Mouse (Mus musculus) heart, embryonic 16.5 days (tissue): ENCODE data around the gene Nr6a1. TPM values are rescaled to one million over a fixed set of nuclear protein-coding genes. Genes with fewer than 3 reads are reported as not detected.

ENCODE experiments used
- ATAC-seq: fragments of 200-750 bp; cut with Nextera tagmentation; replicated peaks from 2 replicates; pipeline ENCODE4 v1.8.0; 2017; ENCODE audit warnings: moderate number of reproducible peaks; ENCODE audit not compliant: insufficient read depth, low FRiP score; ENCODE audit errors: extremely low read depth
- H3K27ac ChIP-seq: fragments of 300-500 bp; sonication (generic); 2 replicates; pipeline ENCODE4 v1.5.1; 2014; ENCODE audit warnings: mild to moderate bottlenecking, low read length, control low read depth, moderate library complexity
- H3K27me3 ChIP-seq: fragments of 300-500 bp; sonication (generic); 2 replicates; pipeline ENCODE4 v1.6.1; 2014; ENCODE audit warnings: low read length, mixed read lengths; ENCODE audit not compliant: control insufficient read depth, insufficient read depth
- H3K36me3 ChIP-seq: fragments of 300-500 bp; sonication (generic); 2 replicates; pipeline ENCODE4 v1.6.1; 2014; ENCODE audit not compliant: control insufficient read depth, insufficient read depth
- H3K4me1 ChIP-seq: fragments of 300-500 bp; sonication (generic); 2 replicates; pipeline ENCODE4 v1.6.1; 2014; ENCODE audit warnings: low read length, mixed read lengths; ENCODE audit not compliant: control insufficient read depth, insufficient read depth
- H3K4me2 ChIP-seq: fragments of 300-500 bp; sonication (generic); 2 replicates; pipeline ENCODE4 v1.6.1; 2014; ENCODE audit warnings: low read depth, mild to moderate bottlenecking, control low read depth, low read length
- H3K4me3 ChIP-seq: fragments of 300-500 bp; sonication (generic); 2 replicates; pipeline ENCODE4 v1.5.1; 2014; ENCODE audit warnings: mild to moderate bottlenecking, control low read depth, low read length
- H3K9ac ChIP-seq: fragments of 300-500 bp; sonication (generic); 2 replicates; pipeline ENCODE4 v1.6.1; 2014; ENCODE audit warnings: low read length, control low read depth
- H3K9me3 ChIP-seq: fragments of 300-500 bp; sonication (generic); replicated peaks from 2 replicates; pipeline ENCODE4 v1.6.1; 2016; ENCODE audit warnings: low read length; ENCODE audit not compliant: control insufficient read depth
- WGBS: fragments of 180-500 bp; shearing (Covaris S2); extraction: QIAGEN DNeasy Blood & Tissue Kit; methylation state at CpG from one replicate; pipeline ENCODE4 v1.1.7; 2014; 5-methylcytosine and 5-hydroxymethylcytosine counted together
- polyA plus RNA-seq: library from polyadenylated mRNA; unstranded; fragments of >200 nt; fragmentation: Nextera tagmentation; extraction: Ambion mirVana; gene quantifications from 2 replicates; pipeline ENCODE4 v1.2.1, GENCODE M21; 2015

Nr6a1 gene
- polyA plus RNA-seq, 1 experiment from 2014 or later = 0.55 TPM

GRCm38 (mm10) chr2:38770772-38771477 is 156.6 kb downstream of the Nr6a1 start:
- Histone ChIP-seq H3K27ac (no peak overlapping the region), H3K9ac (no peak overlapping the region), H3K4me1 (peaks cover 6% of the 10 kb centered on the region), H3K36me3 (no peaks in the 10 kb centered on the region), H3K9me3 (no peaks in the 10 kb centered on the region), H3K27me3 (no peaks in the 10 kb centered on the region), H3K4me2 (no peak overlapping the region), H3K4me3 (no peak overlapping the region)
- ATAC-seq = no peak
- 69% methylated on average over 5 of the region's 5 CpGs for WGBS

- Histone ChIP-seq H3K4me3 (no peak overlapping the region), H3K27me3 (no peaks in the 10 kb centered on the region), H3K27ac (no peak overlapping the region), H3K9me3 (no peaks in the 10 kb centered on the region), H3K9ac (no peak overlapping the region), H3K4me1 (peaks cover 6% of the 10 kb centered on the region), H3K36me3 (no peaks in the 10 kb centered on the region), H3K4me2 (no peak overlapping the region)
- ATAC-seq = no peak
- 77% methylated on average over 4 of the region's 4 CpGs for WGBS
These were observed 160.1 kb downstream of the Nr6a1 start for GRCm38 (mm10) chr2:38767177-38767931.

GRCm38 (mm10) chr2:38739847-38740246 is 187.6 kb downstream of the Nr6a1 start:
- ATAC-seq = no peak
- no peak overlapping the region for H3K9ac ChIP-seq
- no peaks in the 10 kb centered on the region for H3K36me3 ChIP-seq
- no peaks in the 10 kb centered on the region for H3K4me1 ChIP-seq
- no peaks in the 10 kb centered on the region for H3K27me3 ChIP-seq
- H3K4me2 ChIP-seq = no peak overlapping the region
- H3K4me3 ChIP-seq = no peak overlapping the region
- 62% methylated on average over 3 of the region's 3 CpGs for WGBS
- no peaks in the 10 kb centered on the region for H3K9me3 ChIP-seq
- H3K27ac ChIP-seq = no peak overlapping the region

- ATAC-seq = no peak
- Histone ChIP-seq H3K36me3 (no peaks in the 10 kb centered on the region), H3K4me3 (no peak overlapping the region), H3K4me1 (no peaks in the 10 kb centered on the region), H3K4me2 (no peak overlapping the region), H3K9ac (no peak overlapping the region), H3K27ac (no peak overlapping the region), H3K27me3 (no peaks in the 10 kb centered on the region), H3K9me3 (no peaks in the 10 kb centered on the region)
- 24% methylated on average over 7 of the region's 7 CpGs for WGBS
These were observed 188.1 kb downstream of the Nr6a1 start for GRCm38 (mm10) chr2:38739410-38739809.

- no peak overlapping the region; the same call in 1 of the 2 replicates for H3K9ac ChIP-seq
- no peaks in the 10 kb centered on the region for H3K36me3 ChIP-seq
- ATAC-seq = no peak
- H3K4me1 ChIP-seq = no peaks in the 10 kb centered on the region
- no peaks in the 10 kb centered on the region for H3K9me3 ChIP-seq
- H3K4me2 ChIP-seq = no peak overlapping the region
- H3K4me3 ChIP-seq = no peak overlapping the region
- no peak overlapping the region for H3K27ac ChIP-seq
- WGBS = 84% methylated on average over 14 of the region's 14 CpGs
- no peaks in the 10 kb centered on the region for H3K27me3 ChIP-seq
These were observed 188.7 kb downstream of the Nr6a1 start for GRCm38 (mm10) chr2:38738601-38739301.

GRCm38 (mm10) chr2:38735740-38736139 is 191.7 kb downstream of the Nr6a1 start:
- no peaks in the 10 kb centered on the region for H3K27me3 ChIP-seq
- no peaks in the 10 kb centered on the region for H3K9me3 ChIP-seq
- H3K9ac ChIP-seq = no peak overlapping the region
- H3K27ac ChIP-seq = no peak overlapping the region
- H3K4me3 ChIP-seq = no peak overlapping the region
- no peaks in the 10 kb centered on the region for H3K4me1 ChIP-seq
- no peak for ATAC-seq
- H3K4me2 ChIP-seq = no peak overlapping the region
- no peaks in the 10 kb centered on the region for H3K36me3 ChIP-seq

- Histone ChIP-seq H3K4me1 (no peaks in the 10 kb centered on the region), H3K9ac (no peak overlapping the region), H3K9me3 (no peaks in the 10 kb centered on the region), H3K27me3 (no peaks in the 10 kb centered on the region), H3K4me3 (no peak overlapping the region), H3K4me2 (no peak overlapping the region), H3K36me3 (no peaks in the 10 kb centered on the region), H3K27ac (no peak overlapping the region)
- WGBS = 42% methylated on average over 5 of the region's 5 CpGs
- no peak for ATAC-seq
These were observed 192.8 kb downstream of the Nr6a1 start for GRCm38 (mm10) chr2:38734721-38735120.

GRCm38 (mm10) chr2:38730331-38730827 is 197.1 kb downstream of the Nr6a1 start:
- ATAC-seq = no peak
- 91% methylated on average over 6 of the region's 6 CpGs for WGBS
- Histone ChIP-seq H3K27ac (no peak overlapping the region), H3K4me3 (no peak overlapping the region), H3K36me3 (no peaks in the 10 kb centered on the region), H3K27me3 (no peaks in the 10 kb centered on the region), H3K4me2 (no peak overlapping the region), H3K9me3 (no peaks in the 10 kb centered on the region), H3K4me1 (no peaks in the 10 kb centered on the region), H3K9ac (no peak overlapping the region)

- 65% methylated on average over 3 of the region's 3 CpGs for WGBS
- no peaks in the 10 kb centered on the region for H3K9me3 ChIP-seq
- ATAC-seq = no peak
- no peak overlapping the region for H3K4me2 ChIP-seq
- H3K9ac ChIP-seq = no peak overlapping the region
- H3K36me3 ChIP-seq = no peaks in the 10 kb centered on the region
- no peaks in the 10 kb centered on the region for H3K4me1 ChIP-seq
- H3K27ac ChIP-seq = no peak overlapping the region
- H3K4me3 ChIP-seq = no peak overlapping the region
- H3K27me3 ChIP-seq = no peaks in the 10 kb centered on the region
These were observed 202.1 kb downstream of the Nr6a1 start for GRCm38 (mm10) chr2:38725427-38725826.
